Comparison of ENCODE assay signal across 26 mouse cellular contexts in genomic region chr3:158137796-158138195, GRCm38 (mm10).
A peak's percentile ranks its signal among the peaks of the same experiment; 100 is the strongest.
DNase-seq lines count a peak whose midpoint lies in the region; ATAC-seq and TF ChIP-seq lines count a peak whose summit lies in the region.
"Had no signal": no experiment of that assay in that cellular context is flagged by ENCODE, and none has a peak within 500 bp of the region (broad histone marks: within the 10 kb centered on the region; RNA-seq: fewer than 3 reads in every experiment).

No protein-coding gene starts in this region.

- TF ChIP-seq CTCF in kidney, adult 2 months (conservative IDR thresholded peaks at IDR 0.05; ENCODE audit: insufficient read depth, insufficient read length, low read depth, low read length) = no peak
- no peak for TF ChIP-seq CTCF in lung, adult 2 months (IDR thresholded peaks at IDR 0.05; ENCODE audit: insufficient read depth, low read length)
- TF ChIP-seq CTCF in lung, postnatal 0 days (IDR thresholded peaks at IDR 0.05) = no peak

- no peak overlapping the region for H3K4me2 ChIP-seq in lung, postnatal 0 days (replicated peaks; ENCODE audit: low read depth, low read length)
- H3K4me2 ChIP-seq: forebrain, embryonic 13.5 days; intestine, embryonic 15.5 days; limb, embryonic 12.5 days; liver, embryonic 11.5 days; midbrain, embryonic 15.5 days had no signal

- H3K4me1 ChIP-seq in kidney, adult 2 months (ENCODE audit: control insufficient read depth, insufficient read depth, low read length) = no peaks in the 10 kb centered on the region
- H3K4me1 ChIP-seq in lung, adult 2 months (ENCODE audit: control insufficient read depth, insufficient read depth, low read length) = peaks cover 2% of the 10 kb centered on the region; the same call in 1 of the 2 replicates
- no peaks in the 10 kb centered on the region for H3K4me1 ChIP-seq in lung, postnatal 0 days (ENCODE audit: insufficient read depth, low read depth, low read length)
- H3K4me1 ChIP-seq: forebrain, embryonic 13.5 days; hindbrain, embryonic 10.5 days; intestine, embryonic 15.5 days; limb, embryonic 12.5 days; midbrain, embryonic 15.5 days had no signal

- peak; percentile 21 for DNase-seq in kidney, adult 2 months
- DNase-seq in kidney, adult 8-10 months = no peak
- DNase-seq in lung, adult 18-20 months = peak; percentile 14 to 40
- DNase-seq in lung, adult 2 months = no peak
- DNase-seq in lung, postnatal 0 days (ENCODE audit: low spot score) = peak; percentile 12
- DNase-seq in lung, postnatal 36 days = peak; percentile 67
- no peak for DNase-seq in urinary bladder, postnatal 4 days (ENCODE audit: low spot score in 2 of 2)
- DNase-seq: adrenal gland, postnatal 10 days; B cell, adult 2 months; cerebellum, adult 11-12 months; cerebellum, postnatal 10 days; gastrocnemius, postnatal 14 days; heart, postnatal 14 days; kidney, postnatal 10 days; right cerebral cortex, postnatal 4 days; thymus, adult 18-20 months; thymus, postnatal 25 days had no signal

- no peak overlapping the region for H3K9ac ChIP-seq in lung, postnatal 0 days (replicated peaks; ENCODE audit: low read depth)
- H3K9ac ChIP-seq: forebrain, embryonic 13.5 days; intestine, embryonic 15.5 days; limb, embryonic 12.5 days; midbrain, embryonic 15.5 days had no signal

- TF ChIP-seq POLR2A in kidney, adult 2 months (IDR thresholded peaks at IDR 0.05; ENCODE audit: low read depth, low read length) = no peak
- TF ChIP-seq POLR2A in lung, adult 2 months (IDR thresholded peaks at IDR 0.05; ENCODE audit: borderline replicate concordance, extremely low read depth, low read depth, low read length) = no peak

- H3K27me3 ChIP-seq in kidney, adult 2 months (replicated peaks; ENCODE audit: control insufficient read depth, insufficient read depth, low read length) = no peaks in the 10 kb centered on the region
- H3K27me3 ChIP-seq in lung, postnatal 0 days (replicated peaks; ENCODE audit: insufficient read depth, low read length) = no peaks in the 10 kb centered on the region
- H3K27me3 ChIP-seq: forebrain, embryonic 13.5 days; intestine, embryonic 15.5 days; limb, embryonic 12.5 days; midbrain, embryonic 15.5 days had no signal

- ATAC-seq in lung, postnatal 0 days = peak; percentile 57
- ATAC-seq: forebrain, embryonic 13.5 days; hindbrain, embryonic 16.5 days; intestine, embryonic 15.5 days; midbrain, embryonic 15.5 days had no signal

- peak; percentile 54 for TF ChIP-seq EP300 in lung, postnatal 0 days (IDR thresholded peaks at IDR 0.05)

- 49% methylated on average over 6 of the region's 6 CpGs for WGBS in kidney, adult 2 months
- 14% methylated on average over 6 of the region's 6 CpGs for WGBS in lung, adult 2 months
- 11% methylated on average over 6 of the region's 6 CpGs for WGBS in lung, postnatal 0 days

- H3K27ac ChIP-seq in kidney, adult 2 months (ENCODE audit: insufficient read depth, low read depth, low read length) = no peak overlapping the region
- H3K27ac ChIP-seq in lung, postnatal 0 days (ENCODE audit: low read length) = no peak overlapping the region
- H3K27ac ChIP-seq: forebrain, embryonic 13.5 days; hindbrain, embryonic 10.5 days; intestine, embryonic 15.5 days; left cerebral cortex, adult 2 months; limb, embryonic 12.5 days; midbrain, embryonic 15.5 days; stomach, postnatal 0 days had no signal

- no peaks in the 10 kb centered on the region for H3K9me3 ChIP-seq in lung, postnatal 0 days (ENCODE audit: low read length)
- H3K9me3 ChIP-seq: forebrain, embryonic 13.5 days; hindbrain, embryonic 10.5 days; intestine, embryonic 15.5 days; limb, embryonic 12.5 days; midbrain, embryonic 15.5 days had no signal

- H3K4me3 ChIP-seq in kidney, adult 2 months (ENCODE audit: insufficient read depth, low read depth, low read length) = no peak overlapping the region
- no peak overlapping the region for H3K4me3 ChIP-seq in lung, adult 2 months (replicated peaks; ENCODE audit: extremely low read depth, low read depth, low read length)
- H3K4me3 ChIP-seq in lung, postnatal 0 days (ENCODE audit: low read depth, low read length) = no peak overlapping the region
- H3K4me3 ChIP-seq: forebrain, embryonic 13.5 days; hindbrain, embryonic 10.5 days; intestine, embryonic 15.5 days; left cerebral cortex, adult 2 months; limb, embryonic 12.5 days; midbrain, embryonic 15.5 days had no signal

- H3K36me3 ChIP-seq in kidney, adult 2 months (ENCODE audit: control insufficient read depth, insufficient read depth, low read length) = no peaks in the 10 kb centered on the region
- H3K36me3 ChIP-seq in lung, postnatal 0 days (ENCODE audit: insufficient read depth, low read length) = no peaks in the 10 kb centered on the region
- H3K36me3 ChIP-seq: hindbrain, embryonic 10.5 days; intestine, embryonic 15.5 days; limb, embryonic 12.5 days; midbrain, embryonic 15.5 days had no signal

Comparison
In these comparisons a context has a peak if more than half of its experiments do, and no peak if none do; other contexts are left out.
1. DNase-seq: peak in kidney, adult 2 months (single experiment), lung, adult 18-20 months (2 of 2), lung, postnatal 0 days (single experiment) and lung, postnatal 36 days (single experiment); none in kidney, adult 8-10 months (0 of 2), lung, adult 2 months (single experiment) and urinary bladder, postnatal 4 days (0 of 2).